Mouse (Mus musculus): ENCODE measurements at regions not wholly inside any gene's neighbourhood (a gene's known extent, or its start where the extent isn't known, plus 50 kb on each side); places are given as distances from the start of the nearest gene placed in this dataset.

DNA sequence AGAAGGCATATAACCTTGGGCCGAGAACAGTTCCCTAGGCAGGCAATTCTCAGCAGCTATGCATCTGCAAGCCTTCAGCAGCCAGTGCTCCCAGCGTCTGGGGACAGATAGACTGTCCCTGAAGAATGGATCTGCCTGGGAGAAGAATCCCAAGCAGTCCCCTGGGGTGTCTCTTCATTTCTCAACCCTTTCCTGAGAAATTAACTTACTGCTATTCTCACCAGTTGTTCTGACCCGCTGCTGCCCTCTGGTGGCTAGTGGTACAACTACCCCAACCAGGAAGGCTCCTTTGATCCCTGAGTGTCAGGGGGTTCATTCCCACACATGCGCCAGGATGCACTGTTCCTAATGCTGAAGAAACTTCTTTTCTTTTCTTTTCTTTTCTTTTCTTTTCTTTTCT, 323.7 kb downstream of the Gm45692 start:
- DNase-seq (ENCODE audit: low spot score in 2 of 2) = peak; percentile 52 to 81

DNA sequence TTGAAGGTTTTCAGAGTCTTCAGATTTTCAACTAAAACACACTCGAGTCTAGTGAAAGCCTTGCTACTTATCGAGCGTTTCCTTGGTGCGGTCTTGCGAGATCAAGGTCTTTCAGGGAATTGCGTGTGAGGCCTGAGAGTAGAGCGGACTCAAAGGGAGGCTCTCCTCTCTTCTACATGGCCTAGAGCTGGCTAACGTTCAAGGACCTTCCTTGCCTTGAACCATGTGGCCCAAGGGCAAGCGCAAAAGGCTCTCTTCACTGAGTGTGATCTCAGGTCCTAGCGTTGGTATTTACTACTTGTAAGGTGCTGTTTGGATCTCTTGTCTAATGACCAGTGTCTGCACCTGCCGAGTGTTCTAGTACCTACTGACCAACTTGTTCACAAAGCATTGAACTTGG, 324.4 kb downstream of the Gm45692 start:
- DNase-seq (ENCODE audit: low spot score in 2 of 2) = no peak

DNA sequence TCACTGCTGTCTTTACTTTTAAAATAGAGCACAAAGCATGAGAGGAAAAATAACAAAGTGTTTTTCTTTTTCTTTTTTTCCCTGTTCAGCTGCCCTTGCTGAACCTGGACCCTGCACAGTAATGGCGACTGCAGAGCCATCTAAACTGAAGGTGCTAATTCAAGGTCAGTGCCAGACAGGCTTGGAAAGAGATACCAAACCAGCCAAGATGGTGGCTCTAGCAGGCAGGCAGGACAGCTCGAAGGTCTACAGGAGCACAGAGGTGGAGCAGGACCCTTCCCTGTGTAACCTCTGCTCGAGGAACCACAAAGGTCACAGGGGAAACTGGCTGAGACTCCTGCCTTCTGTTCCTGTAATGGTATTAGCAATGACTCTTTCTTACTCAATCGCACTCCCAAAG, 326.7 kb downstream of the Gm45692 start:
- DNase-seq (ENCODE audit: low spot score in 2 of 2) = no peak

DNA sequence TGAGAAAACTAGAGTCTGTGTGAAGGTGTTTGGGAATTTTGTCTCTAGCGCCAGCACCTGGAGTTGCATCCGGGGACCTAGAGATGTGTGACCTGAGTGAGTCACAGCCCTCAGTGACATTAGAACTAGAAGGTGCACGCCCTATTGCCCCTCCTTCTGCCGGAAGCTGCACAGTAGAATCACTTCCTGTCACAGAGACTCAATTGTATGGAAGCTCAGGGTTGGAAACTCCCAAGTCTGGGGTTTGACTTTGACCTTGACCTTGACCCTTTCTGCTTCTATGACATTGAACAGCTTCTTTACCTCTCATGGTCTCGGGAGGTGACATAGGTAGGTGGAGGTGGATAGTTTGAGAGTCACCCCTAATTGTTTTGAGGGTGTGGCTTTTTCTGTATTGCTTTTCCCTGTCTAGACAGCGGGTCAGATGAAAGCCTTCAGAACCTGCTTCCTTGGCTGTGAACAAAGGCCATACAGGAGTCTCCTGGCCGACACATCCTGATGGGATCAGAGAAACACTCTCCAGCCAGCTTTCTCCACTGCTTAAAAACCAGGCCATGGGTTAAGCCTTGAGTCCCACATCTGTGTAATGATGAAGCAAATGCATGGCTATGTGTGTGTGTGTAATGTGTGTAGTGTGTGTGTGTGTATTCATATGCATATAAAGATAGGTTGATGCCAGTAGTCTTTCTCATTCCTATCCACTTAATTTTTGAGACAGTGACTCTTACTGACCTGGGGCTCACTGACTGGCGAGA, 328.7 kb downstream of the Gm45692 start:
- DNase-seq (ENCODE audit: low spot score in 2 of 2) = no peak

DNA sequence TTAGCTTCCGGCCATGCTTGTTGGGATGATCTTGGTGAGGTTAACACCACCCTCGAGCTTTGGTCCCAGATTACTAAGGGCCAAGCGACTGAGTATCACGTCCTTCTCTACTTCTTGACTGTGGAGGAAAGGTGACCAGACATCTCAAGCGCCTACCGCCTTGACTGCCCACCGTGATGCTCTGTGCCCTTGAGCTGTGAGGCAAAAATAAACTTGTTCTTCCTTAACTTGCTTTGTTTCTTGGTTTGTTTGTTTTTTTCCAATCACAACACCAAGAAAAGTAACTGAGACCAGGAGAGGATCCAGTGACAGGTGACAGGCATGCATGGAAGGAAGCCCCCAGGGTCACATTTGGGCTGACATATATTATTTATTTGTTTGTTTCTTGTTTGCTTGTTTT, 330.0 kb downstream of the Gm45692 start:
- DNase-seq (ENCODE audit: low spot score in 2 of 2) = no peak

DNA sequence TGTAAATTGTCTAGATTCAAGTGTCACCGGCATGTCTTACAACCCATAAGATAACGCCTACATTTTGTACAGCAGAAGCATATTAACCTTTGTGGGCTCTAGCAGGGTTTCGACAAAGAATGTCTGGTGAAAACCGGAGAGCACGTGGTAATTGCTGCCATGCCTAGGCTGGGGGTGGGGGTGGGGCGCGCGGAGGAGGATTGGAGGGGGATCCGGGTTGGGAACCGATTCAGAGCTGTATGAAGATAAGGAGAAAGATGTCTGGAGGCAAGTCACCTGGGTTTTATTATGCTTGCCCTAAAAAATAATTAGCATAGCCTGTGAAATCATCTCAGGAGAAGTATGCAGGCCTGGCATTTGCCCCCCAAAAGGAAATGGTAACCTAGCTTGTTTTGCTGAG, 331.2 kb downstream of the Gm45692 start:
- DNase-seq (ENCODE audit: low spot score in 2 of 2) = no peak

DNA sequence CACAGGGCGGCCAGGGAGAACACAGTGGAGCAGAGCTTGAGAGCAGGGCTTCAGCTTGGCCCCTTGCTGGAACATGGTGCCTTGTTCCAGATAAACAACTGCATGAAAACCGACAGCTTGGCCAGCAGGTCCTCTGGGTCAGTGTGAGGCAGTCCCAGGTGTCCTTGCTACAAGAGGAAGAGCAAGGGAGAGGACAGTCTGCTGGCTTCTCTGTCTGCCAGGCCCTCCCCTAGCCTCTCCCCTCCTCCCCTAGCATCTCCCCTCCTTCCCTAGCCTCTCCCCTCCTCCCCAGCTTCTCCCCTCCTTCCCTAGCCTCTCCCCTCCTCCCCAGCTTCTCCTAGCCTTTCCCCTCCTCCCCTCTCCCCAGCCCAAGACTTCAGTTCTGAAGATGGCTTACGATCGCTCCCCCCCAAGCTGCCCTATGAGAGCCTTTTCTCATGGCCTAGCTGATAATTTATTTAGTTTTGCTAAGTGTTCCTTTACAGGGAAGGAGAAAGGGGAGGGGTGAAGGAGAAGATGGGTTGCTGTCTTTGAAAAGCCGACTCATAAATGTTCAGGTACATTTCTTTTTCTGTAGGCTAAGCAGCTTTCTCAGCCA, 333.7 kb downstream of the Gm45692 start:
- no peak for DNase-seq (ENCODE audit: low spot score in 2 of 2)

DNA sequence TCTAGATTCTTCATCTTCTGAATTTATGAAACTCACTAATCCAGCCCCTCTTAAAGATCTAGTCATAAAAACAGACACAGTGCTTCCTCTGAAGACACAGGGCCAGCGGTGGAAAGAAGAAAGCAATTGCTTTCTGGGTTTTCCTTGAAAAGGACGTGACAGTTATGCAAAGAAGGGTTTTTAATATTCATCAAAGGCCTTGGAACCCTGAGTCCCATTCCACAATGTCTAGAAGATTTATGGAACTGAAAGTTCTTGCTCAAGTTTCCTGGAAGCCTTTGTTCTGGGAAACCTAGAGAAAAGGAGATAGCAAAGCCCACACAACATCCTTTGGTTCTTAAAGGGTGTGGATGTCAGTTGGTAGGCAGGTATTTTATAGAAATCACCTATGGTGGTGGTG, 346.0 kb downstream of the Gm45692 start:
- no peak for DNase-seq (ENCODE audit: low spot score in 2 of 2)

DNA sequence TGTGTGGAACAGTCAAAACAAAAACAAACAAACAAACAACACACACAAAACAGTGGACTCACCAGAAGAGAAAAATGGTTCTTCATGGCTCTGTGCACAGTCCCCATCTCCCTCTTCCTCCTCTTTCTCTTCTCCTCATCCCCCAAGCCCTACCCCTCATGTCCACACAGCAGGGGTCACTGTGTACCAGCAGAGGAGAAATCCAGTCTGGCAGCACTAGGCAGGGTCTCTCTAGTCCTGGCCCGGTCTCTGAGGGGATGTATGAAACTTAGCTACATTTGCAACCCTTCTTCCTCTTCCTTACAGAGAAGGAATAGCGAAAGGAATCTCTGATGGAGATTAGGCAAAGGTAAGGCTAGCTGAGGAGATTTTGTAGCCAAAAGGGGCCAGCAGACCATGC, 349.1 kb downstream of the Gm45692 start:
- DNase-seq (ENCODE audit: low spot score in 2 of 2) = no peak

DNA sequence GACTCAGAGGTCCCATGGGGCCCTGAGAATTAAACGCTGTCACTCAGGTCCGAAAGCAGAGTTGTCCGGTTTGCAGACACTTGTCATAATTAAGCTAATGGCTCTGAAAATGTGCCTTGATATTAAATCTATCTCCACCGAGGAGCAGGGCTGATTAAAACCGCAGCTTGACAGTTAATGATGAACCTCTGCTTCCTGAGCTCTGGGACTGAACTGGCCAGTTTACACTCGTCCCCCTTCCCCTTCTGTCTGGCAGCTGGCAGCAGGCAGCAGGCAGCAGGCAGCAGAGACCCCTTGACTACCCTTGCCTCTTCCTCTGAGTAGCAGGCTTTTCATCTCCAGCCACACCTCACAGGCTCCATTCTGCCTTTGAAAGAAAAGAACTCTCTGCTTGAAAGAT, 350.4 kb downstream of the Gm45692 start:
- DNase-seq (ENCODE audit: low spot score in 2 of 2) = no peak

DNA sequence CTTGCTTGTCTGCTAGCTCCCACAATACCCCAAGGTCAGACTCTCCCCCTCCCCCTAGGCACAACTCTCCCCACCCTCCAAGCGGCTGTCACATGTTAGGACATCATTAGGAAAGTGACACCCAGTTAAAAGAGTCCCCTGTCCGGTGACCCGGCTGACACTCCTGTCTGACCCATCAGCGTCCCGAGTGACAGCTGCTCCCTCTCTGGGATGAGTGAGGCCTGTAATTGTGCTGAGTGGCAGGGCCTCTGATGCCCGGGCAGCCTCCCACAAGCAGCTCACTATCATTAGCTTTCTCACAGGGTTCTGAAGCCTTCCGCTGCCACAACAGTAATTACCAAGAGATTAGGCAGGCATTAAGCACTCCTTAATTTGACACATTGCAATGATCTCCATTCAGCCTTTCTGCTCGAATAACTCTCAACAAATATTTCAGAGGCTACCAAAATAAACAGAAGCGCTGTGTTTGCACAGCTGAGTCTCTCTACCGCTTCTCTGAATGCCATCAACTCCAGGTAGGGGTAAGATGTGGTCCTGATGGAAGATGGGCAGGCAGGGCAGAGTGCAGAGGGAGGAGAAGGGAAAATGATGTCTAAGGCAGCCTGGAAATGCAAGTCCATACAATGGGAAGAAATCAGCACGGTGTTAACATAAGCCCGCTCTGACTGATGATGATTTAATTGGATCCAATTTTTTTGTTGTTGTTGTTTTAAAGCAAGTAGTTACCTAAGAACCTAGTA, 352.6 kb downstream of the Gm45692 start:
- DNase-seq (ENCODE audit: low spot score in 2 of 2) = no peak

DNA sequence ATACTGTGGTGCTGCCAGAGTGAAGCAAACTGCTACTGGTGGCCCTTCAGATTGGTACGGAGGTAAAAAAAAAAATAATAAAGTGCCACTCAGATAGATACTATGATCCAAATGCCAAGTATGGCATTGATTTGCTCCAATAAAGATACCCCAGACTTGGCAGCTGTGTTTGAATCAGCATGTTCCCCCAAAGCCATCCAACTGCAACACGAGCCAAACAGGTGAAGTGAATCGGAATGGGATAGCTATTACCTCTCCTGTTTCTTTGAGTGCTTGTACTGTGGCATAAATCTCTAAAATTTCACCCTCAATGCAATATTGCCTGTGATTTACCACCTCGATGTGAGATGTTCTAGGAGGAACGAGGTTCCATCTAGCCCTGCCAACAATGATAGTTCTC, 365.4 kb downstream of the Gm45692 start:
- DNase-seq (ENCODE audit: low spot score in 2 of 2) = no peak

DNA sequence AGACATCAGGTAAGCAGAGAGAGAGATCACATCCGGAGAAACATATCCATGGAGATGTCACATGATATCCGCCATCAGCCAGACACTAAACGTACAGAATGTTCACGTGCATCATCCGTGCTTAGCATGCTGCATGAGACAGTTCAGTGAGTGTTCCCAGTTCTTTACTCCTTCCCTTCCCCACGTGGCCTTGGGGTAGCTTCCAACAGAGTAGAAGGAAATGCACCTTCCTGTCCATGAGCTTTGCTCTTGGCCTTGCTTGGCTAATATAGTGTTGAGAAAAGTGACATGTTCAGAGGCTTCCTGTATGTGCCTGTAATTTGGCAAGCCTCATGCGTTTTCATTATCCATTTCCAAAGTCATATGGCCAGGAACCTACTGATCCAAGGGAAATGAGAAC, 368.5 kb downstream of the Gm45692 start:
- no peak for DNase-seq (ENCODE audit: low spot score in 2 of 2)

DNA sequence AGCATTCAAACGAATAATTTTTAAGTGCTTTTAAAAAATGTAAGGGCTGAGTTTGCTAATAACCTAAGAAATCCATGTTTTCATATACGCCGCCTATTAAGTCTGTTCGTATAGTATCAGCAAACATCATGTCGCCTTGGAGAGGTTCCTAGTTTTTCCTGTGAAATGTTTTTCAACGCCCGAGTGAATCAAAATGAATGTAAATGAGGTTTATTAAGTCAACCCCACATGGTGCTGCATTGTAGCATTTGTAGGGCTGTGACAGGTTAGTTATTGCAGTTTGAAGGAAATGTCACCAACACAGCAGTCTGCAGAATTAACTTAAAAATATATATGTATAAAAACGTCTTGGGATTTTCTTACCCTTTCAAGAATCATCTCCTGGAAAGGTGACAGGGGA, 369.3 kb downstream of the Gm45692 start:
- DNase-seq (ENCODE audit: low spot score in 2 of 2) = no peak

DNA sequence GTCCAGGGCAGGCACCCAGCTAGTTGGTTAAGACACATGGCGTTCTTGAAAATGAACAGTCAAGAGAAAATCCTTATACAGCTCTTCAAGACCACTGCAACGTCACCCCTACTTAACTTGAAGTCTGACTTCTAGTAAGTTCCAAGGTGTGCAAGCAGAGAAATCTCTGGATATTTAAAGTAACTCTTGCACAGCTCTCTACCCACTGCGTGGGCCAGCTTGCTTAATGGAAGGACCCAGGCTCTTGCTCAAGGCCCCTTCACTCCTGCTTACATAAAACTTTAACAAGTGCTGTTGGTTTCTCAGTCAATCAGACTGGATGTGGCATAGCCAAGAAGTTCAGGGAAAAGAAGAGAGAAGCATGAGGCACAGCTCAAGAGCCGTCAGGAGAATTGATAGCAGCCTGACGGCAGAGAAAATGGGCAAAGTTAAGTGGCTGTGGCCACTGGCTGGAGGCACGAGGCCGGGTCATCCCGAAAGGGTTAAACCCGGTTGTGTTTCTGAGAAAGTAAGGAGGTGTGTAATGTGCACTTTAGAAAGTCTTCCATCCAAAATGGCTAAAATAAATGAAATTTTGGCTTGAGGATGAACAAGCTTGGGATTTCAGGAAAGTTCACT, 382.0 kb downstream of the Gm45692 start:
- no peak for DNase-seq (ENCODE audit: low spot score in 2 of 2)

DNA sequence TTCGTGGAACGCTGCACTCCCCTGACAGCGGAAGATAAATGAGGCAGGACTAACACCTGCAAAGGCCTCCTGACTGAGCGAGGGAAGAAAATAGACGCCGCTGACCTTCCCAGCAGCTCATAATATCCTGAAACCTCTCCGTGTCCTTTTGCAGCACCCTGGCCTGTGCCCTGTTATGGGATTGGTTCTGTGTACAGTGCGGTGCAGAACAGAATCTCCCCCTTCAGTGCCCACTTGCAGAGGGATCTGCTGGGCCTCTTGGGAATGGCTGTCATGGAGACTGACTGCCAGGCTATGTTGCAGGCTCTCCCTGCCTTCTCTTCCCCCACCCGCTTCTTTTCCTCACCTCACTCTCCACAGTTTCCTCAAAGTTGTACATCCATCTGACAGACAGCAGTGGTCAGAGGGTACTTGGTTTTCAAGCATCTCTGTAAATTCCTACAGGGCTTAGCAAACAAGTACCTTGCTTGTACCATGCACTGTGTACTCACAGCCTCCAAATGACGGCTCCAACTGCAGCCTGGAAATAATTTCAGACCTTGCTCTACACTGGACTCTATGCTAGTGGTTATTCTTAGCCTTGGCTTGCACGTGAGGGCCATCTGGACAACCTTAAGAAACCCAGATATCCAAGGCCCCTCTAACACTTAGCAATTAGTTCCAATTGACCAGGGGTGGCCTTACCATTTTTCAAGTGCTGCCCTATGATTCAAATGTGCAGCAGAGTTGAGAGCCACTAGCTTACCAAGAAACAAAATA, 382.7 kb downstream of the Gm45692 start:
- no peak for DNase-seq (ENCODE audit: low spot score in 2 of 2)

DNA sequence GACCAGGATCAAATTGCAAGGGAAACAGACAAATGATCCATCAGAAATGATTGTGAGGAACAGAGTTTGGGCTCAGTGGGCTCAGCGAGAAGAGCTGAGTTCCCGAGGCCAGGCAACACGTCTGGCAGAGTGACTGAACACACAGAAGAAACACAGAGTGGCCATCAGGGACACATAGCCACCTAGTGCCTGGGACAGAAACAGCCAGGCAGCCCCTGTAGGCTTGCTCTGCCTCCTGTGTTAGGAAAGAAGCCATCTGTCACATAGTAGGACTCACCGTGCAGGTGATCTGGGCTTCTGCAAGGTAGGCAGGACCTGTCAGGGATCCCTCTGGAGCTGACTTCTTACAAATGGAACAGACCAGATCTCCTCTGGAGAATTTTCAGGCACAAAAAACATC, 383.4 kb downstream of the Gm45692 start:
- no peak for DNase-seq (ENCODE audit: low spot score in 2 of 2)

DNA sequence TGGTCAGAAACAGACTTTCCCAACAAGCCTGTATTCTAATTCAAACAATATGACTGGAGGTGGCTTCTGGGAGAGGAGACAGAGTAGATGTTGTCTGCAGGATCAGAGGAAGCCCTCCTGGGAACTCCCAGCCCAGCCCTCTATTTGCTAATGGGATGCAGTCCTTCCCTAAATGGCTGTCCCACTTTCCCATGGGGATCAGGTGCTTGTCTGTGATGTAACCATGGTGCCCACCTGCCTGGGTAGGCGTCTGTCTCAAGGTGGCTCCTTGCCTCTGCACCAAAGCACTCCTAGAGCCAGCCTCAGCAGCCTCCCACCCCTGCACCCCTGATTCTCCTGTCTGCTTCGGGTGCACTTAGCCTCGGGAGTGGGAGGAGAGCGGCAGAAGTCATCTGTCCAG, 384.6 kb downstream of the Gm45692 start:
- no peak for DNase-seq (ENCODE audit: low spot score in 2 of 2)

DNA sequence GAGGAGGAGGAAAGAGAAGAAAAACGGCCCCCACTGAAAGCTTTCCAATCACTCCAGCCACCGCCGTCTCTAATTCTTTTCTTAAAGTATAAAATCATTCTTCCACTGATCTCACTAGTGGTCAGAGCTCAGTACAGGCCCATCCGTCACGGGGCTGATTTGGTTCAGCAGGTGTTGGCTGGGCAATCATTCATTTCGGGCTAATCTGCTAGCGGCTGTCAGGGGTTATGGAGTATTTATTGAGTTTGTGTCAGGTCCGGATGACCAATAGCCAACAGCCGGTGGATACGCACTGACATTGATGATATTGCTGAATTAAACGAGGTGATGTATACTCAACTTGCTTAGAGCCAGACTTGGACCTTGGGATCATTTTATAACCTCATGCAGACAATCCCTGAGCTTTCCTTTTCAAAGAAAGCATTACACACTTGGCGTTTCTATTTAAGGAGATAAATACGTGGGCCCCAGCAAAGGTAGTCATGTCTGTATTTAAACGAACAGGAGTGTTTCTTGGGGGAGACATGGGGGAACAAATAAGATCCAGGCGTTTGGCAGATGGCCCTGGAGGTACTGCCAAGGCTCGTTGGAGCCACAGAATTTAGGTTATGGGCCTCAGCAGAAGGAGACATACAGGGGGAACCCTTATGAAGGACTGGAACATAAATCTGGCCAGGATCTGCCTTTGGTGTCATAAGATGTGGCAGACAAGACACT, 385.1 kb downstream of the Gm45692 start:
- DNase-seq (ENCODE audit: low spot score in 2 of 2) = no peak

DNA sequence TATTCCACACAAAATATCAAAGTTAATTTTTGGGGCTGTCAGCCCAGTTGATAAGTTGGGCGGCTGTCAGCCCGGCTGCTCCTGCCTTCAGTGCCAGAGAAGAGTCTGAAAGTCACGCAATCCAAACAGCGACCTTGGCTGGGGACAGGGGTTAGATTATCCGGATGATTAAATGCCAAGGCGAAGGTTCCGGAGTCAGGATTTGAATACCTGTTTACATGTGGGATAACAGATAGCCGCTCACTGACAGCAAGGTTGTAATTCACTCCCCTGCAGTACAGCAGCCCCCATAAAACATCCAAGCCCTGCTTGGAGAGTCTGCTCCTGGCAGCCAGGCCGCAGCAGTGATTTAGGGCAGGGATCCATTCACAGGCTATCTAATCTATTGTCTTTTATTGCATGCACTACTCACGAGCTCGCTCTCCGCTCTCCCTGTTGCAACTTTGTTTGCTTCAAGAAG, 388.3 kb downstream of the Gm45692 start:
- no peak for DNase-seq (ENCODE audit: low spot score in 2 of 2)

DNA sequence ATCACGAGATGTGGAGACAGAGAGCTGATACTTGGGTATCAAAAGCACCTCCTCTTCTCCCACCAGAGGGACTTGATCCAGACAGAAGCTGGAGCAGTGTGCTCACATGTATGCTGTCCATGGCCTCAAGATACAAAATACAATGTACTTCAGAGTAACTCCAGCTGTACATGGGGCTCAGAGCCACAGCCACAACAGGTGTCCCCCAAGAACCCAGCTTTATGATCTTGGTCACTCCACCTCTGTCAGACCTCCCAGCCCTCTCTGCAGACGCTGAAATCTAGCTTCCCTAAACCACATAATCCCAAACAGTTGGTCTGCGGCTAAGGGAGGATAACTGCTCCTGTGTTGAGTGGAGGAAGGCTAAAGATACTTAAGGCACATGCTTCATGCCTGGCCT, 389.9 kb downstream of the Gm45692 start:
- DNase-seq (ENCODE audit: low spot score in 2 of 2) = no peak
